Mouse (Mus musculus) CD4-positive, CD25-positive, alpha-beta regulatory T cell, adult 4 months (primary cell): ENCODE measurements around the gene Syt13. TPM values are rescaled to one million over a fixed set of nuclear protein-coding genes. Genes with fewer than 3 reads are reported as not detected.

Source experiments
- ATAC-seq: one replicate; pipeline ENCODE4 v1.8.0; 2017
- polyA plus RNA-seq, 2 experiments: library from polyadenylated mRNA; unstranded; fragments of 100-300 nt; shearing (Covaris generic); gene quantifications; one replicate each; pipeline ENCODE4 v1.2.1; 2017

Gene Syt13
- polyA plus RNA-seq, 2 experiments from 2014 or later = not detected

DNA sequence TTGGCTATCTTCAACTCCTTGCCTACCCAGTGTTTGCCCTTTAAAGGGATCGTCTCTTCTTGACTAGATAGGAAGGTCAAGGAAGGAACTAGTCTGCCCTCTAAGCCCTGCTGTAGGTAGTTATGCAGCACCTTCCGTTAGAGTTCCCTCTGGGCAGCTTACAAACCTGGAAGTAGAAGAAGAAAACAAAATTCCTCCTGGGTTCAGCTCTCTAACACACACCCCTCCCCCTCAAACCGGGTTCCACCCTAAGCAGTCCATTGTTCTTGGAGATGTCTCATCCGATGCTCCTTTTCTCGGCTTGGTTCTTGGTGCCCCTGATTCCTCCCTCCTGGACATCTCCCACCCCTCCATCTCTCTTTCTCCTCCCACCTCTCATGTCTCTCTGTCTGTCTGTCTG is 14.8 kb downstream of the Syt13 start:
- ATAC-seq = no peak

DNA sequence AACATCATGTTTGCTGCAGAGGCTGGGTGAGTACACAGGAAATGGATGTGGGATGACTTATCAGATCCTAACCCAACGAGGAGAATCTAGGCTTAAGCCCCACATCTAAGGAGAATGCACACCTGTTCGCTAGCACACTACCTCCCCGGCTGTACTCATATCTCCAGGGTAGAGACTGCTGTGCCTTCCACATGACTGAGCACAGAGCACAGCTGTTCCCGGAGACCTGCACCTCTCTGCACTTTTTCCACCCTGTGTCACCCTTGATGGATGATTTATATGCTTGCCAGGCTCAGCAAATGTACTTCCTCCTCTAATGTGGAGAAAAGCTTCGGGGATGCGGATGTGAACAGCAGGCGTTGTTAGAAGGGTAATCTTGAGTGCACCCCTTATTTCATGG is 16.2 kb downstream of the Syt13 start:
- no peak for ATAC-seq

- ATAC-seq = no peak
These were observed 18.5 kb downstream of the Syt13 start for GRCm38 (mm10) chr2:92933379-92933778.

DNA sequence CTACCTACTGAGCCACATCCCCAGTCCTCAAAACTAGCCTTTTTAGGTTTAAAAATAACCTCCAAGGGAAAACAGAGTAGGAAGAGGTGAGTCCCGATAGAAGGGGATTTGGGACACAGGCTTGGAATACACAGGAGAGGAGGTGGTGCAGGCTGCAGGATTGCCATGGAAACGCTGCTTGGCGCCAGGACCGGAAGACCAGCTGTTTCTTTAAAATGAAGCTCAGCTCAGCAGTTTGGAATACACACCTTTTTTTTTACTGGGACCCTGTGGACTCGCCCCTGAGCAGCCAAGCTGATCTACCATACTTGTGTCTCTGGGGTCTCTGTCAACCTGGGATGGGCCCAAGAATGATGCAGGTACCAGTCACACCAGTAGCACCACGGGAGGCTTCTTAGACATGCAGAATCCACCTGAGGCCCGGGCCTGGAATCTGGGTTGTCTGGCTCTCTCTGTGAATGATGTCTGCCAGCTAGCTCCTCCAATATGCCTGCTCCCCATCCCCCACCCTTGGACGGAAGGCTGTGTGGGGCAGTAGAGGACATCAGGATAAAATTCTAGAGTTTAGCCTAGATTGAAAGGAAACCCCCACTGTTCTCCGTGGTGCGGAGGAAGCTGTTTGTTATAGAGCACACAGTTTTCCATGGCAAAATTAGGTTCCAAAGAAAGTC is 19.5 kb downstream of the Syt13 start:
- no peak for ATAC-seq

- ATAC-seq = no peak
These were observed 20.6 kb downstream of the Syt13 start for GRCm38 (mm10) chr2:92935483-92935882.

- ATAC-seq = no peak
These were observed 23.2 kb downstream of the Syt13 start for GRCm38 (mm10) chr2:92938063-92938462.

DNA sequence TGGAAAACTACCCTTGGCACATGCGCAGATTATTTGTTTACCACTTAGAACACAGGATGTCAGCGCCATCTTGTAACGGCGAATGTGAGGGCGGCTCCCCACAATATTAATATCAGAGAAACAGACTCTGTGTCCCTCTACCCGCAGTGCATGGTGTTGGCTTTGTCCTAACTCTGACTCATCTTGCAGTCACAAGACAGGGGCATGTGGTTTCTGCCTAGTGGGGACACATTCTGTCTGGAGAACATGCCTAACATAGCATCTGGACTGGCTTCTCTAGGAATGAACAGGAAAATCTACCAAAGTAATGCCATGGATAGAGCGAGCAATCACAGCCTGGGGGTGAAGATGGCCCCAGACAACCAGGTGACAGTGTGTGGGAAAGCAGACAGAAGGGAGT is 23.9 kb downstream of the Syt13 start:
- ATAC-seq = no peak

DNA sequence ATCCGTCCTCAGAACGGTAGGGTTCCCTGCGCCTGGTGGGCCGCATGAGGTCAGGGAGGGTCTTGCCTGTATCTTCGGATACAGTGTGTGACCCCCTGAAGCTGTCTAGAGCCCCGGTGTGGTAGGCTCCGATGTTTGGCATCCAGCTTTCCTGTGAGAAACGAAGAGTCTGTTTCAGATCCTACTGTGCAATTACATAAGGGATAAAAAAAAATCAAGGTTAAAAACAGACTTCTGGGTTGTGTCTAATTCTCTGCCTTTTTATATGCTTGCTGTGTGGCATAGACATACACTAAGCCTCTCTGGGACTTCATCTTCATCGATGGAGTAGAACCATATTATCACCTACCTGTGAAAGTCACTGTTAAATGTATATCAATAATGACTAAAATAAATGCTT is 26.1 kb downstream of the Syt13 start:
- ATAC-seq = no peak

DNA sequence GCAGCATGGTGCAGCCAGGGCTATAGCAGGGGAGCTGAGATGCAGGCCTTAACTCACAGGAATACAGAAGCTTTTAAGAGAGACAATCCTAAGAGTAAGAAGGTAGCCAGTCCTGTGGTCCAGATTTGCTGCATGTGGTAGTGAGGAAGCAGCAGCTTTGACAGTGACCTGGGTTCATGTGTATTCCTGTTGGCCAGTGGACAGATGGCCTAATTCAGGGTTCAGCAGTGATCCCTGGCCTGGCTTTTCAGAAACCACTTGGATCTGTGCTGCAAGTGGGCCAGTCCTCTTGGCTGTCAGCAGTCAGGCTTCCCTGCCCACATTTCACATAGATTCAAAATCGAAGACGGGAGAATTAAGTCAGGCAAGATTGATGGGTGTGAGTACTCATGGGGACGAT is 26.6 kb downstream of the Syt13 start:
- ATAC-seq = no peak

DNA sequence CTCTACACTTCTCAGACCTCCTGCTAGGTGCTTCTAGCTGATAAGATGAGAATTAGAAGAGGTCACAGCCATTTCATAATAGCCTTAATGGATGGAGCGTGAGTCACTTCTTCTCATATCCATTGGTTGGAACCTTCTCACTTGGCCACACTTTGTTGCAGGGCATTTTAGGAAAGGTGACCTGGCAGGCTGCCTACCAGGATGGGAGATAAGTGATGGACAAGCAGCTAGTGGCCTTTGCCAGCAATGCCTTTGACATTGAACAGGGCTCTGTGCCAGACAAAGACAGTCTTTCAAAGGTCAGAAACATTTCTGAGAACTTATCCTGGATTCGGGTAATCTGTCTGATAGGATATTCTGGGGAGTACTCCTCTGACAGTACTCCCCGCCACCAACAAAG is 28.5 kb downstream of the Syt13 start:
- ATAC-seq = no peak

DNA sequence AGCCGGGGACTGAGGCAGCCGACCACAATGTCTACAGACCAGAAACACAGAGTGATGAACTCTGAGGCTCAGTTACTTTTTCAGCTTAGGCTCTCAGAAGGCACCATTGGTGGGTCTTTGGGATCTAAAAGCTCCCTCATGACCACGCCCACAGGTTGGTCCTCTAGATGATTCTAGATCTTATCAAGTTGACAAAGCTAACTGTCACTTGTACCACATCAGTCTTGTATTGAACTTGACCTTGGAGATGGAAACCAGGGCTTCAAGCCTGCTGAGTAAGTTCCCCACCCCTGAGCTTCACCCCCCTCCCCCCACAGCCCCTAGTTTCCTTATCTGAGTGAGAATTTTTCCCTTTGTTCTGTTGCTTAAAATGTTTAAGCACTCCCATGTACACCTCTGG is 29.5 kb downstream of the Syt13 start:
- no peak for ATAC-seq

DNA sequence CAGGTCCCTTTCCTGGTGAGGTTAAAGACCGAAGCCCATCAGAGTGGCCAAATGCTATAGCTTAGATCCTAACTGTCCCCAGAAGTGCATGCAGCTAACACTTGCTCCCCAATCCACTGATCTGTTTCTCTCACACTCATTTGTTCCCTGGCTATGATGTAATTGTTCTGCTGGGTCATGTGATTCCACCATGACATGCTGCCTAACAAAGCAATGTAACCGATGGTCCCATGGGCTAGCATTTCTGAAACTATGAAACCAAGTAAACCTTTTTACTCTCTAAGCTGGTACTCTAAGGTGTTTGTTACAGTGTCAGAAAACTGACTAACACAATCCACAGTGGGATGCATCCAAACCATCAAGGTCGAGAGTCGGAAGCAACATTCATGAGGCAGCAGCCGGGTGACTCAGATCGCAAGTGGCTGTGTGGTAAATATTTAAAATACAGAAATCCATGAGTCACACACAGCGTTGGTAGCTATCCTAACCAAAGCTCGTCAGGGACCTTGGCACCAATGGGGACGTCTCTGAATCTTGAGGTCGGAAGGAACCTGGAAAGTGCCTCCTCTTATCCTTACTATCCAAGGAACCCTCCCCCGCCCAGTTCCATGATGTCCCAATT is 30.3 kb downstream of the Syt13 start:
- no peak for ATAC-seq

GRCm38 (mm10) chr2:92945824-92946598 is 31.1 kb downstream of the Syt13 start:
- ATAC-seq = no peak

GRCm38 (mm10) chr2:92947981-92948698 is 33.2 kb downstream of the Syt13 start:
- no peak for ATAC-seq

- no peak for ATAC-seq
These were observed 33.9 kb downstream of the Syt13 start for GRCm38 (mm10) chr2:92948699-92949300.

- ATAC-seq = no peak
These were observed 34.6 kb downstream of the Syt13 start for GRCm38 (mm10) chr2:92949518-92949917.

DNA sequence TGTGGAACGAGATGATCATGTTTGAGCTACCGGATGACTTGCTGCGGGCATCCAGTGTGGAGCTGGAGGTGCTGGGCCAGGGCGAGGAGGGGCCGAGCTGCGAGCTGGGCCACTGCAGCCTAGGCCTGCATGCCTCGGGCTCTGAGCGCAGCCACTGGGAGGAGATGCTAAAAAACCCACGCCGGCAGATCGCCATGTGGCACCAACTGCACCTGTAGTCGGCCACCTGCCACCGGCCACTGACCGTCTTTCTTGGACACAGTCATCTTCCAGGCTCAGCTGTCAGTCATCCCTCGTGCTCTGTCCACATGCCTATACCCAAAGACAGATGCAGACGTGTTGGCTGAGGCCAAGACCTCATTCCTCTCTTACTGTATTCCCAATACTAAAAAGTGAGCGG is 38.6 kb downstream of the Syt13 start:
- ATAC-seq = no peak

DNA sequence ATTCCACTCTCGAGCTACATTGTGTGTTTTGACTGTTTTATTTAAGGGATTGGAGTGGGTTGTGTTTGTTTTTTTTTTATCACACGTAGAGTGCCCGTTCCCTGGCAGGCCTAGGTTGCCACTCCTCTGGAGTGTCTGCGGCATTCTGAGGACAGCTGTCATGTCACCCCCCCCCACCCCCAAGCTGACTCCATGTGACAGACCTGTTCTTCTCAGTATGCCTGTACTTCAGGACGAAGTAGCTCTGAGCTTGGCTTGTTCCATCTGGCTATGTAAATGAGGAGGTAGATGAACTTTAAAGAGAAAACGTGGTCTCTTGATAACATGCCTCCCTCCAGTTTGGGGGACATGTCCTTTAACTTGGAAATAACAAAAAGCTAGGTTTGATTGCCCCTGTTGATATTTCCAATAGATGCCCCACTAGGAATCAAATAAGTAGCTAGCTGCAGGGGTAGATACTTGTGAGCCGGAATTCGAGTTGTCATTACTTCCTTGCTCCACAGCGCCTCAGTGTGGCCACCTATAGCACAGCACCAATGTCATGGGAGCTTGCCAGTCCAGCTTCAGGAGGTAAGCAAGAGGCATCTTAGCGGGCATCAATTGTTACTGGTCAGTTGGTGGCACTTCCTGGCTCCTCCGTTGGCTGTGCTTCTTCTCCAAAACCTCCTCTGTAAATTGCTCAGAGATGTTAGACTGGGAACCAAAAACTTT is 39.7 kb downstream of the Syt13 start:
- ATAC-seq = no peak

DNA sequence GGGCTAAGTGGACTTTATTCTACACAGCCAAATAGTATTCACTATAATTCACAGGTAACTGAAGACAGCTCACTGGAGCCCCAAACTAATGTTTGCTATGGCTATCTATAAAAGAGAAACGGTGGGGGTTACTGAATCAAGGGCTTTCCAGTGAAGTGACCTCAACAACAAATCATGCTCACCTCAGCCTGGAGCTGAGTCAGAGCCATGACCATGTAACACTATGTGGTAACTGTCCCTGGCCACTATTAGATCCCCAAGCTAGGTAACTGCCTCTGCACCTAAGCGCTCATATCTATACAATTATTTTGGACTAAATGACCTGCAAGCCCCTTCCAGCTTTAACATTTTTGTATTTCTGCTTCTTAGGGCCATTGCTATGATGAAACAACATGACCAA is 42.0 kb downstream of the Syt13 start:
- ATAC-seq = no peak

- ATAC-seq = no peak
These were observed 43.7 kb downstream of the Syt13 start for GRCm38 (mm10) chr2:92958640-92959039.

- no peak for ATAC-seq
These were observed 49.4 kb downstream of the Syt13 start for GRCm38 (mm10) chr2:92964345-92964744.

DNA sequence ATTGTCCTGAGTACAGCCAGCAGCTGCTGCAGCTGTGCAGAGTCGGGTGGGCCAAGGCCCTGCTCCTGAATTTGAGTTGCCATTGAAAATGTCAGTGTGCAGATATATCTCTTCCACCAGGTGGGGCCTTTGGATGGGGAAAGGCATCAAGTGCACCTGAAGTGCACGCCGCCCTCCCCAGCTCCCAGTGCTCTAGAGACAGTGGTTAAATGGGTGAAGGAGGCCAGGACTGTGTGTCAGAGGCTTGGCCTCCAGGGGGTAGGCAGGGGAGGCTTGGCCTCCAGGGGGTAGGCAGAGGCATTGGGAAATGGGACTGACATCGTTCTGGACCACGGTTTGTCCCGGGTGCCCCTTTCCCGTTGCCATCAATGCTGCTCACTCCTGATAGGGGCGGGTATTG is 51.4 kb downstream of the Syt13 start:
- ATAC-seq = no peak
